Mouse (Mus musculus) neural tube, embryonic 13.5 days (tissue): ENCODE data around the gene Fgfr2. TPM values are rescaled to one million over a fixed set of nuclear protein-coding genes. Genes with fewer than 3 reads are reported as not detected.

Source experiments
- ATAC-seq: fragments of 200-750 bp; cut with Nextera tagmentation; 2 replicates; pipeline ENCODE4 v1.8.0; 2017; ENCODE audit warnings: low read depth, mild to moderate bottlenecking, moderate TSS enrichment, moderate library complexity
- H3K27ac ChIP-seq: fragments of 300-500 bp; sonication (generic); replicated peaks from 2 replicates; pipeline ENCODE4 v1.5.1; 2015; ENCODE audit warnings: moderate library complexity, mild to moderate bottlenecking, inconsistent platforms
- H3K27me3 ChIP-seq: fragments of 300-500 bp; sonication (generic); 2 replicates; pipeline ENCODE4 v1.6.1; 2015; ENCODE audit warnings: mild to moderate bottlenecking, inconsistent platforms
- H3K36me3 ChIP-seq: fragments of 300-500 bp; sonication (generic); 2 replicates; pipeline ENCODE4 v1.6.1; 2015; ENCODE audit warnings: mild to moderate bottlenecking, inconsistent platforms
- H3K4me1 ChIP-seq: fragments of 300-500 bp; sonication (generic); replicated peaks from 2 replicates; pipeline ENCODE4 v1.6.1; 2015; ENCODE audit warnings: inconsistent platforms
- H3K4me2 ChIP-seq: fragments of 300-500 bp; sonication (generic); 2 replicates; pipeline ENCODE4 v1.6.1; 2015; ENCODE audit warnings: inconsistent platforms, mild to moderate bottlenecking, moderate library complexity
- H3K4me3 ChIP-seq: fragments of 300-500 bp; sonication (generic); 2 replicates; pipeline ENCODE4 v1.5.1; 2015; ENCODE audit warnings: mild to moderate bottlenecking, inconsistent platforms
- H3K9ac ChIP-seq: fragments of 300-500 bp; sonication (generic); 2 replicates; pipeline ENCODE4 v1.6.1; 2015; ENCODE audit warnings: moderate library complexity, mild to moderate bottlenecking, inconsistent platforms
- H3K9me3 ChIP-seq: fragments of 300-500 bp; sonication (generic); 2 replicates; pipeline ENCODE4 v1.6.1; 2016; ENCODE audit warnings: inconsistent platforms
- WGBS: fragments of 180-500 bp; shearing (Covaris S2); methylation state at CpG from one replicate; pipeline ENCODE4 v1.1.7; 2015; 5-methylcytosine and 5-hydroxymethylcytosine counted together
- polyA plus RNA-seq: library from polyadenylated mRNA; unstranded; fragments of >200 nt; fragmentation: Nextera tagmentation; extraction: Ambion mirVana; gene quantifications from 2 replicates; pipeline ENCODE4 v1.2.1, GENCODE M21; 2015

Fgfr2 gene
- polyA plus RNA-seq, 1 experiment from 2014 or later, result 22.9 TPM

DNA sequence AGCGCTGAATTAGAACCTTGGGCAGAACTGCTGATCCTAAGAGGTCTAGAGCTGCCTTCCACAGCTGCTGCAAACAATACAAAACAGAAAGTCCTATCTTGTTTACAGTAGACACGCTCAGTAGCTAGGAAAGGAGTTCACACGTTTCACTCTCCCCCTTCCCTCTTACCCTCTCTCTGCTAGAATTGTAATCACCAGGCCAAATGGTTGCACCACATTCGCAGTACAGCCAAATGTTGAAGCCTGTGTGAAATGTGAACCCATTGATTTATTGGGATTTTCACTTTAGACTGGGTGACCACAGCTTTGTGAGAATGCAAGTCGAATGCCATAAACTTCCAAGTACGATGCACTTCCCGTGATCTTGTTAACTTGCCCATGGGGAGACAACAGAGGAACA lies 1028.5 kb downstream of the Fgfr2 start:
- no peak for ATAC-seq
- Histone ChIP-seq H3K4me1 (no peaks in the 10 kb centered on the region), H3K4me2 (no peak overlapping the region), H3K27me3 (no peaks in the 10 kb centered on the region), H3K4me3 (no peak overlapping the region), H3K9me3 (0 out of 2 replicates have a peak, but pooled peaks cover 6% of the 10 kb centered on the region), H3K27ac (no peak overlapping the region), H3K36me3 (no peaks in the 10 kb centered on the region), H3K9ac (no peak overlapping the region)
- 81% methylated on average over 7 of the region's 7 CpGs for WGBS

DNA sequence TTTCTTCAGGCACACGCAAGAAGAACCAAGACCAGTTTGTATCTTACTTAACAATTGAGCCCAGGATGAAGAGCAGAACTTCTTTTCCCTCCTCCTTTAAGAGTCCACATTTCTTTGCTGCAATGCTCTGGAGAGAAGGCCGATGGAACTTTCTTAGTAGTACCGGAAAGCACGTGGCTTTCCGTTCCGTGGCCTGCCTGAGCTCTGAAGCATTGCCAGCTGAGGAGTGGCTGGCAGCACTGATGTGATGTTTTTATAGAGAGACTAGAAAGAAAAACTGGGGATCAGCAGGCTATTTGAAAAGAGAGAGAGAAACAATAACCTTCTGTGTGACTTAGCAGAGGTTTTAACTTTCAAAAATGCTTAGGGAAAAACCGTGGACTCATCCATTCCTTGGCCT lies 1031.6 kb downstream of the Fgfr2 start:
- Histone ChIP-seq H3K27me3 (no peaks in the 10 kb centered on the region), H3K36me3 (no peaks in the 10 kb centered on the region), H3K4me2 (no peak overlapping the region), H3K4me1 (no peaks in the 10 kb centered on the region), H3K27ac (no peak overlapping the region), H3K9me3 (0 out of 2 replicates have a peak, but pooled peaks cover under 1% of the 10 kb centered on the region), H3K4me3 (no peak overlapping the region), H3K9ac (no peak overlapping the region)
- WGBS, result 82% methylated on average over 7 of the region's 7 CpGs
- ATAC-seq, result no peak

DNA sequence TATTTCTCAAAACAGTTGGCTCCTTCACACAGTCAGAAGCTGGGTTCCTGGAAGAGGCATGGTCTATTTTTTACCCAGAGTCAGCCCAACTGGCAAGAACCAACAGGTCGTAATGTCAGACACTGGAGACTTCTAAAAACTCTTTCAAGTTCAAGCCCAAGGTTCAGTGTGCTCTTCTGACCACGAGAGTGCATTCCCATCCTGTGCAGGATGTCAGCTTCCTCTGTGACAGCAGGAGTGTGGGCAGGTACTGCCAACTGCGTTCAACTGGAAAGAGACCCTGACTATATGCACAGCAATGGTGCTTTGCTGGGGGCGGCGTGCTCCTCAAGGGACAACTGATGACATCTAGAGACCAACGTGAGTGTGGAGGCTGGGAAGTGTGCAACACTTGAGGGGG lies 1034.5 kb downstream of the Fgfr2 start:
- H3K9me3 ChIP-seq, result no peaks in the 10 kb centered on the region
- H3K27me3 ChIP-seq, result no peaks in the 10 kb centered on the region
- 80% methylated on average over 6 of the region's 6 CpGs for WGBS
- no peaks in the 10 kb centered on the region for H3K36me3 ChIP-seq
- no peak for ATAC-seq
- no peak overlapping the region for H3K9ac ChIP-seq
- H3K4me2 ChIP-seq, result no peak overlapping the region
- H3K4me3 ChIP-seq, result no peak overlapping the region
- H3K27ac ChIP-seq, result no peak overlapping the region
- H3K4me1 ChIP-seq, result no peaks in the 10 kb centered on the region

DNA sequence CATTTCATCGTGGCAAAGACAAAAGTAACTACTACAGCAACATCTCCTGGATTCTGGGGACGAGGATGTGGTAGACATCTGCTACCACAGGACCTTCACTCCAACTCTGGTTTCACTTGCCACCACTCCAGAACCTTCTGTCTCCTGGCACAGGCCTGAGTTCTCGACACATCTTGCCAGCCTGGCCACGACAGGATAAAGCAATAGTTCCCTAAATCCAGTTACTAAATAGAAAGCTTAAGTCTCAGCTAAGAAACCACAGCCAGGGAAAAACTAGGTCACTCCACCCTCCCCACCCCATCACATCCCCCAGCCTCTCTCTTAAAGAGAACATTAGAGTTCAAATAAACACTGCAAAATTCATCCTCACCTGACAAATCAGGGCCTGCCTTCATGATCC lies 1035.0 kb downstream of the Fgfr2 start:
- Histone ChIP-seq H3K36me3 (no peaks in the 10 kb centered on the region), H3K9ac (no peak overlapping the region), H3K27me3 (no peaks in the 10 kb centered on the region), H3K4me1 (no peaks in the 10 kb centered on the region), H3K27ac (no peak overlapping the region), H3K4me3 (no peak overlapping the region), H3K4me2 (no peak overlapping the region), H3K9me3 (no peaks in the 10 kb centered on the region)
- no peak for ATAC-seq
- WGBS, result 80% methylated on average over 4 of the region's 4 CpGs

DNA sequence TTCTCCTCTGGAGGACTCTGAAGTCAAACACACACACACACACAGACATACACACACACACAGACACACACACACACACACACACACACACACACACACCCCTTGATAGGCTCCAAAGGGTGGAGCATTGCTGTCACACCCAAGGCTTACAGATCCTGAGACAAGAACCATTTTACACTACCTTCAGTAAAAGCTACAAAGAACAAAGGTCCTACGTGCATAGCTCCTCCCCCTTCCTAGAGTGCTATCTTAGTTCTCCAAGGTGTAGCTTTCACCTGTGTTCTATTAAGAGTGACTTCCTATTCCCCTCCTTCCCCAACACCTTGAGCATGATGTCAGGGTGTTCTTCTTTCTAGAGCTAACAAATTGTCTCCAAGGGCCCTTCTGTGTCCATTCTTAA lies 1047.3 kb downstream of the Fgfr2 start:
- H3K9me3 ChIP-seq, result no peaks in the 10 kb centered on the region
- H3K4me2 ChIP-seq, result no peak overlapping the region
- no peaks in the 10 kb centered on the region for H3K4me1 ChIP-seq
- no peak for ATAC-seq
- 84% methylated on average over 1 of the region's 1 CpGs for WGBS
- no peak overlapping the region for H3K4me3 ChIP-seq
- no peaks in the 10 kb centered on the region for H3K27me3 ChIP-seq
- H3K9ac ChIP-seq, result no peak overlapping the region
- no peaks in the 10 kb centered on the region for H3K36me3 ChIP-seq
- no peak overlapping the region for H3K27ac ChIP-seq

DNA sequence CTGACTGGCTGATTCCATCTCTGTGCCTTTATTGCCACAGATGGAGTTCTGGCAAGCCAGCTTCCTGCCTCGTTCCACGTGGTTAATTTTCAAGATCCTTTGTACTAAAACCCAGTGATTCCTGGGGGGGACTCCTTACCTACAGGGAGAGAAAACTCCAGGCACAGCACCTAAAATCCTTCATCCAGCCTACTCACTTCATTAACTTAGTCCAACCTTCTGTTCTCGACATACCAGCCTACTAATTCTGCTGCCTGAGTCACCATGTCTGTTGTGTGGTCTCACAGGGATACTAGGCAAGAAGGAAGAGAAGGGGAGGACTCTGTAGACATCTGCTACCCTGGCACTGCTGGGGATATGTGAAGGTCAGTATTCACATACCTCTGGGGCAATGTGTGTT lies 1048.6 kb downstream of the Fgfr2 start:
- ATAC-seq, result no peak
- no peaks in the 10 kb centered on the region for H3K4me1 ChIP-seq
- no peaks in the 10 kb centered on the region for H3K27me3 ChIP-seq
- 69% methylated on average over 3 of the region's 3 CpGs for WGBS
- no peak overlapping the region for H3K27ac ChIP-seq
- no peaks in the 10 kb centered on the region for H3K9me3 ChIP-seq
- no peak overlapping the region for H3K9ac ChIP-seq
- H3K4me3 ChIP-seq, result no peak overlapping the region
- H3K36me3 ChIP-seq, result no peaks in the 10 kb centered on the region
- no peak overlapping the region for H3K4me2 ChIP-seq

DNA sequence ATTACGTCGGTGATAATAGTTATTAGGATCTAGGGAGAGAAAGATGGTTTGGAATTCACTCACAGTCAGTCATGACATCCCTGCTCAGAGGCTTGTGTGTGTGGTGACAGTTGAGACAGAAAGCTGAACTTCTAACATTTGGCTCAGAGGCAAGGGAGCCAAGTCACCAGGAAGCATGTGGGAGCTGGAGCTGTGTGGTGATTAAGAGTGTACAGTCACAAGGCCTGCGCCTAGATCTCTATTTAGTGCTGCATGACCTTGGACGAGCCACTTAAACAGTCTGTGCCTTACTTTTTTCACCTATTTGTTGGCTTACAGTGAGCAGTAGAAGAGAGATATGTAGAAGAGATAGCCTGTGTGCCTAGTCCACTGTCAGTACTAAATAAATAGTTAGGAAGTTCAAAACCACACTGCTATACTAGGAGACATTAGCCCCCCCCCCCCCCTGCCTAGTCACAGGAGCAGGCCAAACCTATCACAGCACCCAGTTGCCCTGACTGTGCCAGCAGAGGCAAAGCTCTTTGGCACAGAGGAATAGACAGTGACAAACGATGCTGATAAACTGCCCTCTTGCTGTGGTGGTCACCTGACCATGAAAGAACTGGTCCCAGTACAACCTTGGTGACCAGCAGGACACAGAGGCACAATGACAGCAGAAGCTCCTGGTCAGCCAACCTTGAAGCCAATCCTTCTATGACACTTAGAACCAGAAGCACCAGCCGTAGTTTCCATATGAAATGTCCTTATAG lies 1052.1 kb downstream of the Fgfr2 start:
- 91% methylated on average over 6 of the region's 6 CpGs for WGBS
- no peaks in the 10 kb centered on the region for H3K27me3 ChIP-seq
- H3K4me1 ChIP-seq, result no peaks in the 10 kb centered on the region
- no peaks in the 10 kb centered on the region for H3K36me3 ChIP-seq
- no peak overlapping the region for H3K27ac ChIP-seq
- H3K4me3 ChIP-seq, result no peak overlapping the region
- no peak overlapping the region for H3K9ac ChIP-seq
- no peak overlapping the region for H3K4me2 ChIP-seq
- H3K9me3 ChIP-seq, result no peaks in the 10 kb centered on the region
- no peak for ATAC-seq

DNA sequence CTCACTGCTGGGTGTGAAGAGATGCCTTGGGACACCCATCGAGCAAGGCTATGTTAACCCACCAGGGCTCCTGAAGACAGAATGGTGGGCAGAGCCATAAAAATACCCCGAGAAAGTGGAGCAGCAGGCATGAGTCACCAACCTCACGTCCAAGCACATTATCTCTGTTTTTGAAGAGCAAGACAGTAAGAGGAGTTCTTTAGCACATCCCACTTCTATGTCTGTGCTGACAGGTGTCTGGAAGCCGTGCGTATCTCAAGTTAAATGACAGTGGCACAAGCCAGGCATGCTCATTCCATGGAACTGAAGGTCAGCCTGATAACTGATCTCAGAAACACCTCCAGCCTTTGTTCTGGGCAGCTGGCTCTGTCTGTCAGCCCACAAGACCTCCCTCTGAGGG lies 1055.2 kb downstream of the Fgfr2 start:
- Histone ChIP-seq H3K4me1 (no peaks in the 10 kb centered on the region), H3K27ac (no peak overlapping the region), H3K9ac (no peak overlapping the region), H3K27me3 (no peaks in the 10 kb centered on the region), H3K4me3 (no peak overlapping the region), H3K4me2 (no peak overlapping the region), H3K9me3 (no peaks in the 10 kb centered on the region), H3K36me3 (no peaks in the 10 kb centered on the region)
- WGBS, result 88% methylated on average over 5 of the region's 5 CpGs
- no peak for ATAC-seq

DNA sequence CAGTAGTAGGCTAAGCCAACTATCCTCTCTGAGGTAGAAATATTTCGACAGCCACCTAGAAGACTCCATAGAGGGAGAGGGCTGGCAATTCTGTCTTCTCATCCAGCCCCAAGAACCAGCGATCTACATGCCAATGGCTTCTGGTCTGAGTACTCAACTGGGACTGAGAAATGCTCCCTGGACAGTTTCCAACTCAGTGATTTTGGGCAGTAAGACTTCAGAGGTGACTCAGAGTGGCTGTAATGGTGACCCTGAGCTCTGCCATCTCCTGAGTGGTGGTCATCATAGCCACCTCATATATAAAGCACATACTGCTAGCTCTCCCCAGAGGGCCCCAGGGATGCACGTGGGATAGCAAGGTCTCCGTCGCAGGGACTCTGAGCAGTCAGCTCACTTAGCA lies 1055.6 kb downstream of the Fgfr2 start:
- Histone ChIP-seq H3K27ac (no peak overlapping the region), H3K9me3 (no peaks in the 10 kb centered on the region), H3K27me3 (no peaks in the 10 kb centered on the region), H3K36me3 (no peaks in the 10 kb centered on the region), H3K4me2 (no peak overlapping the region), H3K4me1 (no peaks in the 10 kb centered on the region), H3K4me3 (no peak overlapping the region), H3K9ac (no peak overlapping the region)
- 87% methylated on average over 5 of the region's 5 CpGs for WGBS
- ATAC-seq, result no peak

DNA sequence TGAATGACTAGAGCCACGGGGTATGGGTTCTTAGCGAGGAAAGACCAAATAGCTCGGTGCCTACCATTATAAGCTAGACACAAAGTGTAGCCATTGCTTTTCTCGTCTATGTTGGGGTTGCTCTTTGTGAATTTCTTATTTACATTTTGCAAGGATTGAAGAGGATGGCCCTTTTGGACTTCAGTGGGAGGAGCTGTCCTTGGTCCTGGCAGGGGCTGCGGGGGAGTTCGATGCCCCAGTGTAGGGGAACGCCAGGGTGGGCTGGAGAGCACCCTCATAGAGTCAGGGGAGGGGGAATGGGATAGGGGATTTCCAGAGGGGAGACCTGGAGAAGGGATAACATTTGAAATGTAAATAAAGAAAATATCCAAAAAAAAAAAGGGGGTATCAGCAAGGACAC lies 1063.0 kb downstream of the Fgfr2 start:
- Histone ChIP-seq H3K27me3 (no peaks in the 10 kb centered on the region), H3K9me3 (no peaks in the 10 kb centered on the region), H3K36me3 (no peaks in the 10 kb centered on the region), H3K4me3 (no peak overlapping the region), H3K27ac (no peak overlapping the region), H3K4me2 (no peak overlapping the region), H3K4me1 (peaks cover 18% of the 10 kb centered on the region), H3K9ac (no peak overlapping the region)
- 87% methylated on average over 7 of the region's 7 CpGs for WGBS
- ATAC-seq, result no peak

DNA sequence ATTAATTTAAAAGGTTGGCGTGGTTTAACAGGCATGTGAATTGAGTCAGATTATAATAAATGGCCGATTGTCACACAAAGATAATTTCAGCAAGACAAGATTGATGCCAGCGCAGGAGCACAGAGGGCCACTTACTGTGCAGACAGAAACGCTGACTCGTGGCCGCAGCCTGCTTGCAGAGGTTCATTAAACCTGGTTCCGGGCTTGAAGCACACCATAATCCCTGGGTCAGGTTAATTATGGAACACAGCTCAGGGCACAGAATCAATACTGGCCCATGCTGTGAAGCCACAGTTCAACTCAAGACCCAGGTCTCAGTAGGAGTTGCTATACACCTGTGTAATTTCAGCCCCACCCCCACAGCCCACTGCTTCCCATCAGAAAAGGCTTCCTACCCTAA lies 1066.6 kb downstream of the Fgfr2 start:
- Histone ChIP-seq H3K27me3 (no peaks in the 10 kb centered on the region), H3K27ac (peak overlapping the region; percentile 49; the same call in 1 of the 2 replicates), H3K36me3 (no peaks in the 10 kb centered on the region), H3K9ac (no peak overlapping the region), H3K4me3 (no peak overlapping the region), H3K4me2 (no peak overlapping the region), H3K4me1 (peaks cover 18% of the 10 kb centered on the region), H3K9me3 (no peaks in the 10 kb centered on the region)
- peak; percentile 61; the same call in 1 of the 2 replicates for ATAC-seq
- WGBS, result 45% methylated on average over 7 of the region's 7 CpGs

DNA sequence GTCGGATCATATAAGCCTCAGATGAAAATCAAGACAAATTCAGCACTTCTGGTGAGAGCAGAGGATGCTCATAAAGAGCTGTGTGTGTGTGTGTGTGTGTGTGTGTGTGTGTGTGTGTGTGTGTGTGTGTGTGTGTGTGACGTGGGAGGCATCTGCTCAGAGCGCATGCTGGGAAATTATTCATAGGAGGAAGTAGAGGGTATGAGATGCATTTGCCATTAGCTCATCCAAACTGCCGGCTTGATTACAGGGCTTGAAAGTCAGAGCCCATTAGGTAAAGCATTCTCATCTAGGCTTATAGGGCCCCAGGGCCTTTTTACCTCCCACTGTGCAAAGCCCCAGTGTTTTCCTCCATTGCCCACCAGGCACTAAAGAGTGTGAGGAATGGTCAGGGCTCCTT lies 1076.5 kb downstream of the Fgfr2 start:
- peaks cover 53% of the 10 kb centered on the region for H3K4me1 ChIP-seq
- no peaks in the 10 kb centered on the region for H3K36me3 ChIP-seq
- H3K4me2 ChIP-seq, result no peak overlapping the region
- H3K9me3 ChIP-seq, result no peaks in the 10 kb centered on the region
- WGBS, result 33% methylated on average over 4 of the region's 4 CpGs
- H3K9ac ChIP-seq, result no peak overlapping the region
- ATAC-seq, result peak; percentile 72; the same call in 1 of the 2 replicates
- H3K4me3 ChIP-seq, result no peak overlapping the region
- no peaks in the 10 kb centered on the region for H3K27me3 ChIP-seq
- H3K27ac ChIP-seq, result no peak overlapping the region

DNA sequence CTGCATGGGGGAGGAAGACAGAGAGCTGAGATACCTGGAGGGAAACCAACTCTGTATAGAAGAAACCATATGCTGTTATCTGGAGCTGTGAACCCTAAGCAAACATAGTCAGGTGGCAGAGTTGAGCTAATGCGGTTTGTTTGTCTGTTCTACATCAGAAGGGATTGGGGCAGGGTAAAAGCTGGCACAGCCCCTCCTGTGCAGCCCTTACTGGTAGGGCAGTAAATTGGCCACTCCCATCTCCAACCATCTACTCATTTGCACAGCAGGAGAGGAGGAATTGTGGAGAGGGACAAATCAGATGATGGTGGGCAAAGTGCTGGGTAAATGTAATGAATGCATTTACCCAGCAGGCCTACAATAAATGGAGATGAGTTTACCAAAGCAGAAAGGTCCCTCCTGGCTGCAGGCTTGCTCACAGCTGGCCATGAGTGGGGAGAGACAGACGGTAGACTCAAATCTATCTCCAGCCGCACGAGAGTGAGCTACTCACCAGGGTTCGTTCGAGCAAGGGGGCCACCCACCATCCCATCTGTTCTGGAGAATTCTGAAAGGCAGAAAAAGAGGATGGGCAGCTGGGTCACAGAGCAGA lies 1091.1 kb downstream of the Fgfr2 start:
- Histone ChIP-seq H3K36me3 (no peaks in the 10 kb centered on the region), H3K4me2 (no peak overlapping the region), H3K9ac (no peak overlapping the region), H3K4me3 (no peak overlapping the region), H3K4me1 (peaks cover 16% of the 10 kb centered on the region), H3K27me3 (no peaks in the 10 kb centered on the region), H3K27ac (no peak overlapping the region), H3K9me3 (no peaks in the 10 kb centered on the region)
- no peak for ATAC-seq
- 4% methylated on average over 6 of the region's 6 CpGs for WGBS
